Mouse (Mus musculus) midbrain, embryonic 12.5 days (tissue): ENCODE data around the gene Zkscan2. TPM values are rescaled to one million over a fixed set of nuclear protein-coding genes. Genes with fewer than 3 reads are reported as not detected.
A peak's percentile ranks its signal among the peaks of the same experiment; 100 is the strongest.

Experiments used
- ATAC-seq: fragments of 200-750 bp; cut with Nextera tagmentation; 2 replicates; pipeline ENCODE4 v1.8.0; 2017; ENCODE audit warnings: low read depth, moderate TSS enrichment, moderate library complexity; ENCODE audit not compliant: low FRiP score
- H3K27ac ChIP-seq: fragments of 300-500 bp; sonication (generic); replicated peaks from 2 replicates; pipeline ENCODE4 v1.5.1; 2016; ENCODE audit warnings: mild to moderate bottlenecking
- H3K27me3 ChIP-seq: fragments of 300-500 bp; sonication (generic); 2 replicates; pipeline ENCODE4 v1.6.1; 2016; ENCODE audit warnings: mild to moderate bottlenecking
- H3K36me3 ChIP-seq: fragments of 300-500 bp; sonication (generic); 2 replicates; pipeline ENCODE4 v1.6.1; 2016
- H3K4me1 ChIP-seq: fragments of 300-500 bp; sonication (generic); 2 replicates; pipeline ENCODE4 v1.6.1; 2016
- H3K4me2 ChIP-seq: fragments of 300-500 bp; sonication (generic); replicated peaks from 2 replicates; pipeline ENCODE4 v1.6.1; 2016; ENCODE audit warnings: mild to moderate bottlenecking, moderate library complexity
- H3K4me3 ChIP-seq: fragments of 300-500 bp; sonication (generic); 2 replicates; pipeline ENCODE4 v1.5.1; 2016; ENCODE audit warnings: mild to moderate bottlenecking
- H3K9ac ChIP-seq: fragments of 300-500 bp; sonication (generic); replicated peaks from 2 replicates; pipeline ENCODE4 v1.6.1; 2016; ENCODE audit warnings: mild to moderate bottlenecking, moderate library complexity
- H3K9me3 ChIP-seq: fragments of 300-500 bp; sonication (generic); 2 replicates; pipeline ENCODE4 v1.6.1; 2016; ENCODE audit warnings: mild to moderate bottlenecking
- WGBS: fragments of 180-500 bp; shearing (Covaris S2); methylation state at CpG from one replicate; pipeline ENCODE4 v1.1.7; 2016; 5-methylcytosine and 5-hydroxymethylcytosine counted together
- polyA plus RNA-seq: library from polyadenylated mRNA; unstranded; fragments of >200 nt; fragmentation: Nextera tagmentation; extraction: Ambion mirVana; gene quantifications from 2 replicates; pipeline ENCODE4 v1.2.1, GENCODE M21; 2016

Gene Zkscan2
- 12.6 and 12.7 TPM in 2 replicates for polyA plus RNA-seq

DNA sequence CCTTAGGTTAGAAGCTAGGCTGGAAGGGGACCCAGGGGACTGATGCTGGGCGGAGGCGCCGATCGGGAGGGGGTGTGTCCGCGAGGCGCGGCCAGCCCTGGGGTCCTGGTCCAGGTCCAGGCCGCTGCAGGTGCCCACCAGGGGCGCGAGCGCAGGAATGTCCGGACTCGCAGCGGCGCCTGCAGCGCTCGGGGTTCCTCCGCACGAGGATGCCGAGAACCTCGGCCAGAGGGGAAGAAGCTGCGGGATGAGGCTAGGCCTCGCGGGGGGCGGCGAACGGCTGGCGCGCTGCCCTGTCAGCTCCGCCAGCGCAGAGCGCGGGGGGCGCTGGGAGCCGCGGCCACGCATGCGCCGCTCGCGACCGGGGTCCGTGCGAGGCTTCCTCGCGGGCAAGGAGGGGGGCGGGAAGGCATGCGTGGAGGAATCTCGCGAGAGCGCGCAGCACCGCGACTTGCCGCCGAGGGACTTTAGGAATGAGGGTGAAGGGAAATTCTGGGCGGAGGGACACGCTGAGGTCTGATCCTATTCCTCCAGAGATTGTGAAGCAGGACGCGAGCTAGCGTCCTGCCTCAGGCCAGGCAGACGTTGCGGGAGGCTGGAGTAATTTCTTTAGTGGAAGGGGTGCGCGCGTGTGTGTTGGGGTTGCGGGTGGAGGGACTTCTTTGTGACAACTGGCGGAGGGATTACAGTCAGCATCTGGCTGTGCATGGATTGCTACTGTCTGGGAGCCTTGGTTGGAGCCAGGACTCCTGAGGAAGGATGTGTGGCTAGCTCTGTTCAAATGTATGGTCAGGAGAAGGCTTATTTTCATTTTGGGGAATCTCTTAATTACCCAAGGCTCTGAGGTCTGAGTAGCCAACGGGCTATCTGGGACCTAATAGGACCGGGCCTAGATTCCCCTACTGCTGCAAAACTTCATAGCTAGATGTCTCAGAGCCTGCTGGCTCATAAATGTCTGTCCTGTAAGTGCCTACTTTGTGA lies at the start of gene Zkscan2:
Zkscan2 (minus strand) TSS at position 211 of the 981 bp plus-strand sequence.
- Histone ChIP-seq H3K36me3 (peaks cover 9% of the 10 kb centered on the region), H3K27ac (peak within 1 kb of the TSS; percentile 85), H3K9me3 (no peaks in the 10 kb centered on the region), H3K4me2 (peak within 1 kb of the TSS; percentile 85), H3K27me3 (no peaks in the 10 kb centered on the region), H3K9ac (peak within 1 kb of the TSS; percentile 82), H3K4me1 (peaks cover 17% of the 10 kb centered on the region), H3K4me3 (peak within 1 kb of the TSS; percentile 70)
- 2% methylated on average over 71 of the region's 71 CpGs for WGBS
- peak; percentile 96 for ATAC-seq

- H3K4me1 ChIP-seq: no peaks in the 10 kb centered on the region
- H3K36me3 ChIP-seq: no peaks in the 10 kb centered on the region
- ATAC-seq: no peak
- H3K27me3 ChIP-seq: no peaks in the 10 kb centered on the region
- H3K4me2 ChIP-seq: no peak overlapping the region
- H3K9ac ChIP-seq: no peak overlapping the region
- no peak overlapping the region for H3K4me3 ChIP-seq
- H3K9me3 ChIP-seq: no peaks in the 10 kb centered on the region
- no peak overlapping the region for H3K27ac ChIP-seq
- 83% methylated on average over 3 of the region's 3 CpGs for WGBS
These were observed 28.9 kb upstream of the Zkscan2 start for GRCm38 (mm10) chr7:123529190-123529589.

GRCm38 (mm10) chr7:123525761-123526160 lies 25.5 kb upstream of the Zkscan2 start:
- H3K9me3 ChIP-seq: no peaks in the 10 kb centered on the region
- ATAC-seq: no peak
- H3K4me1 ChIP-seq: no peaks in the 10 kb centered on the region
- no peak overlapping the region for H3K4me2 ChIP-seq
- 76% methylated on average over 10 of the region's 10 CpGs for WGBS
- H3K36me3 ChIP-seq: no peaks in the 10 kb centered on the region
- no peaks in the 10 kb centered on the region for H3K27me3 ChIP-seq
- H3K9ac ChIP-seq: no peak overlapping the region
- H3K4me3 ChIP-seq: no peak overlapping the region
- no peak overlapping the region for H3K27ac ChIP-seq

- H3K4me3 ChIP-seq: no peak overlapping the region
- no peaks in the 10 kb centered on the region for H3K27me3 ChIP-seq
- H3K4me1 ChIP-seq: no peaks in the 10 kb centered on the region
- 19% methylated on average over 8 of the region's 8 CpGs for WGBS
- H3K27ac ChIP-seq: no peak overlapping the region
- no peak overlapping the region for H3K9ac ChIP-seq
- ATAC-seq: 0 out of 2 replicates have a peak, but pooled peaks have one; percentile 62
- no peak overlapping the region for H3K4me2 ChIP-seq
- H3K36me3 ChIP-seq: no peaks in the 10 kb centered on the region
- H3K9me3 ChIP-seq: no peaks in the 10 kb centered on the region
These were observed 24.1 kb upstream of the Zkscan2 start for GRCm38 (mm10) chr7:123524218-123524861.

- ATAC-seq: no peak
- Histone ChIP-seq H3K9ac (no peak overlapping the region), H3K4me1 (no peaks in the 10 kb centered on the region), H3K4me2 (no peak overlapping the region), H3K27ac (no peak overlapping the region), H3K27me3 (no peaks in the 10 kb centered on the region), H3K4me3 (no peak overlapping the region), H3K36me3 (no peaks in the 10 kb centered on the region), H3K9me3 (0 out of 2 replicates have a peak, but pooled peaks cover 10% of the 10 kb centered on the region)
- WGBS: 77% methylated on average over 7 of the region's 7 CpGs
These were observed 7.7 kb upstream of the Zkscan2 start for GRCm38 (mm10) chr7:123507946-123508345.

GRCm38 (mm10) chr7:123503358-123503757 lies 3.1 kb upstream of the Zkscan2 start:
- Histone ChIP-seq H3K4me1 (peaks cover 17% of the 10 kb centered on the region), H3K27me3 (no peaks in the 10 kb centered on the region), H3K4me2 (no peak overlapping the region), H3K9ac (no peak overlapping the region), H3K4me3 (no peak overlapping the region), H3K27ac (no peak overlapping the region), H3K36me3 (no peaks in the 10 kb centered on the region), H3K9me3 (0 out of 2 replicates have a peak, but pooled peaks cover 10% of the 10 kb centered on the region)
- no peak for ATAC-seq
- 46% methylated on average over 1 of the region's 1 CpGs for WGBS

- peak overlapping the region; percentile 85 for H3K4me2 ChIP-seq
- no peak; the same call in 1 of the 2 replicates for ATAC-seq
- peak overlapping the region; percentile 85 for H3K27ac ChIP-seq
- WGBS: 46% methylated on average over 19 of the region's 19 CpGs
- peaks cover 17% of the 10 kb centered on the region for H3K4me1 ChIP-seq
- H3K9ac ChIP-seq: peak overlapping the region; percentile 82
- peak overlapping the region; percentile 70 for H3K4me3 ChIP-seq
- H3K9me3 ChIP-seq: no peaks in the 10 kb centered on the region
- H3K27me3 ChIP-seq: no peaks in the 10 kb centered on the region
- peaks cover 17% of the 10 kb centered on the region for H3K36me3 ChIP-seq
These were observed 589 bp downstream of the Zkscan2 start for GRCm38 (mm10) chr7:123499481-123500238.

- H3K4me2 ChIP-seq: no peak overlapping the region
- no peak overlapping the region for H3K4me3 ChIP-seq
- H3K4me1 ChIP-seq: no peaks in the 10 kb centered on the region
- H3K27me3 ChIP-seq: no peaks in the 10 kb centered on the region
- H3K9me3 ChIP-seq: no peaks in the 10 kb centered on the region
- 86% methylated on average over 5 of the region's 5 CpGs for WGBS
- ATAC-seq: no peak
- peaks cover 34% of the 10 kb centered on the region for H3K36me3 ChIP-seq
- H3K9ac ChIP-seq: no peak overlapping the region
- no peak overlapping the region for H3K27ac ChIP-seq
These were observed 12.5 kb downstream of the Zkscan2 start for GRCm38 (mm10) chr7:123487703-123488102.

- 89% methylated on average over 1 of the region's 1 CpGs for WGBS
- no peak for ATAC-seq
- no peak overlapping the region for H3K4me2 ChIP-seq
These were observed 32.3 kb downstream of the Zkscan2 start for GRCm38 (mm10) chr7:123467961-123468360.

DNA sequence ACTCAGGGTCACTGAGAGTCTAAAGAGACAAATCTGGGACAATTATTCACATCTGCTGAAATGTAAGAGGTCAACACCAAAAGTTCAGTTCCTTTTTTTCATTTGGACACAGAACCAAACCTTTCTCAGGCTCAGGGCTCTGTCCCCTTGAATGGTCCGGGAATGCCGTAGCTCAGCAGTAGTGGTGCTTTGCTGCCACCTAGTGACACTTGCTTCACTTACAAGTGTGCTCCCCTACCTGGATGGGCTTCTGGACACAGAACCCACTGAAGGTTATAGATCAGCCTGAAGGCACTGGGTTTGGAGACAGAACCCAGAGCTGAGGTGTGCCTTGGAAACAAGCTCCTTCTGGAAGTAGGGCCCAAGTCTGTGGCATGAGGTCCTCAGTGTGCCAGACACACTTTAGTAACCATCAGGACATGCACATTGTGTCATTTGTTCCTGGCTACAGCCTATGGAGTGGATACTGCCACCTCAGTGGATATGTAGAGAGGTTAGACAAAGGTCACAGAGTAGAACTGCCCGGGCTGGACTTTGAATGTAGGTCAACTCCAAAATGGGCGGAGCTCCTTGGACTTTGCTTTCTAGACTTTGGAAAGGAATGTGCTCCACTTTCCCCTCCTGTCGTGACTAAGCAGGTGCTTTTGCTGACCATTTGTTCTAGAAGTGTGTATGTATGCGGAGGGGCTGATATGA lies 34.4 kb downstream of the Zkscan2 start:
- H3K4me3 ChIP-seq: no peak overlapping the region
- WGBS: 34% methylated on average over 6 of the region's 6 CpGs

More at GRCm38 (mm10) chr7:123467961-123468360, 32.3 kb downstream of the Zkscan2 start:
- no peak overlapping the region for H3K27ac ChIP-seq
- no peaks in the 10 kb centered on the region for H3K27me3 ChIP-seq
- no peaks in the 10 kb centered on the region for H3K9me3 ChIP-seq
- H3K9ac ChIP-seq: no peak overlapping the region
- no peak overlapping the region for H3K4me3 ChIP-seq
- H3K4me1 ChIP-seq: no peaks in the 10 kb centered on the region
- H3K36me3 ChIP-seq: no peaks in the 10 kb centered on the region

GRCm38 (mm10) chr7:123463569-123463968 lies 36.7 kb downstream of the Zkscan2 start:
- no peaks in the 10 kb centered on the region for H3K9me3 ChIP-seq
- H3K9ac ChIP-seq: no peak overlapping the region
- no peaks in the 10 kb centered on the region for H3K27me3 ChIP-seq
- 78% methylated on average over 4 of the region's 4 CpGs for WGBS
- H3K4me3 ChIP-seq: no peak overlapping the region
- H3K4me1 ChIP-seq: no peaks in the 10 kb centered on the region
- H3K36me3 ChIP-seq: no peaks in the 10 kb centered on the region
- H3K4me2 ChIP-seq: no peak overlapping the region
- ATAC-seq: no peak
- no peak overlapping the region for H3K27ac ChIP-seq

More for the DNA sequence above, 34.4 kb downstream of the Zkscan2 start:
- no peak overlapping the region for H3K27ac ChIP-seq
- H3K4me2 ChIP-seq: no peak overlapping the region
- no peak overlapping the region for H3K9ac ChIP-seq
- ATAC-seq: peak; percentile 60; the same call in 1 of the 2 replicates
- no peaks in the 10 kb centered on the region for H3K4me1 ChIP-seq
- H3K36me3 ChIP-seq: no peaks in the 10 kb centered on the region
- H3K9me3 ChIP-seq: no peaks in the 10 kb centered on the region
- no peaks in the 10 kb centered on the region for H3K27me3 ChIP-seq
